Mouse (Mus musculus): Measurements from ENCODE around the gene P3h4.
A peak's percentile ranks its signal among the peaks of the same experiment; 100 is the strongest.

P3h4 gene

DNA sequence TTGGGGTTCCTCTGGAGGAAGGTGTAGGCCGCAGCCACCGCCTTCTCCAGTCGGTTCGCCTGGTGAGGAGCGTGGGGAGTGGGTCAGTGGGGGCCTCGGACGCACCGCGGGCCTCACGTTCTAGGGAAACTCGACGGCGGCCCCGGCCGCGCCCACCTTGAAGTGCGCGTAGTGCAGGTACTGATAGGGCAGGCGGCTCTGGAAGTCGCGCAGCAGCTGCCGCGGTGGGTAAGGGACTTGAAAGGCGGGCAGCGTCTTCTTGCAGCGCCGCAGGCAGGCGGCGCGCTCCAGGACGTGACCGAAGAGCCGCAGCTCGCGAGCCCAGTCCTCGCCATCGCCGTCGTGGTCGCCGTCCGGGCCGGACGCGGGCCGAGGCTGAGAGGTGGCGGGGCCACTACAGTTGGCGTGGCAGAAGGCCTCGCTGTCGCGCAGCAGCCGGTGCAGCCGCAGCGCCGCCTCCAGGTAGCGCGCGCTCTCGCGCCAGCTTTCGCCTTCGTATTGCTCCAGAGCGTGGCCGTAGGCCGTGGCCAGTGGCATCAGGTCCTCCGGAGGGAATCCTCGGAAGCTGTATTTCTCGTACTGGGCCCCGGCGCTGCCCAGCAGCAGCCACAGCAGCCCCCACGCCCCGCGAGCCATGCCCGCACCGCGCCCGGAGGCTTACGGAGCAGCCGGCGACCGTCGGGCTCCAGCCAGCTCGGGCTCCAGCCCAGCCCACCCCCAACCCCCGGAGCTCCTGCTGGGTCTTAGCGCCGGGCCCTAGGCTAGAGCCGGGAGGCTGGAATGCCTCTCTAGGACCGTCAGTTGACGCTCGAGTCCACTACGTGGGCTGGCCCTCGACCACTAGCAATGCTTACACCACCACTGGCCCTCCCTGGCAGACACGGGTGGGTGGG, at the start of gene P3h4:
Gene P3h4, minus strand, starts transcription at position 816 of the 893 bp plus-strand sequence.
- peak; percentile 50 to 75 for DNase-seq (ENCODE audit: low spot score in 2 of 2)

GRCm38 (mm10) chr11:100462699-100463098, 48.1 kb upstream of the P3h4 start:
- no peak for DNase-seq (ENCODE audit: low spot score in 2 of 2)

DNA sequence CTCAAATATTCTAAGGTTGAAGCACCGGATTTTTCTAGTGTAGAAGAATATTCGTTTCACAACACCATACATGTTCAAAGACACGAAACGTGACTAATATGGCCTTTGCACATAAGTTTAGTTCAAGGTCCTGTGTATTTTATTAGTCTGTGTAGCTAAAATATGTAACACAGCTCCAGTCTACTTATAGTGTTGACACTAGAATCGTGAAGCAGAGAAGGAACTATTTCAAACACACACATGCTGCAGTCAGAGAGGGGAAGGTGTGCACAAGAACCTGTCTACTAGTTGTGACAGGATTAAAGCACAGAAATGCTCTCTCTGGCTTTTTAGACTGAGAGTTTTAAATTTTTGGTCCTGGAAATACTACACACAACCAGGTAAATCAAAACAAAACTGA, 43.1 kb upstream of the P3h4 start:
- DNase-seq (ENCODE audit: low spot score in 2 of 2), result no peak

DNA sequence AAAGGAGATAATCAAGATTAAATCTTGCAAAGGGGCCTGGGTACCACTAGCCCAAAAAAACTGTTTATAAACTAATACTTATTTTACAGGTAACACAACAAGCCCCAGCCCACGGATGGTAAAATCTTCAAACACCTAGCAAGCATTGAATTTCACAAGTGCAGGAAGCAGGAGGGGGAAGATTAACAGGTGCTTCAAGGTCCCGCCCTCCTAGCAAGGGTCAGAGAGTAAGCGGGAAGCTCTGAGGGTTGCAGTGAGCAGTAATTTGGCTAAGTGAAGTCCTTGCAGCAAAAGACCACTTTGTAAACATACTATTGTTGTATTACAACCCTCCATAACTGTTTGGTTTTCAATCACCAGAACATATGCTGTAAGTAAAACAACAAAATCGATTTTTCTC, 42.6 kb upstream of the P3h4 start:
- no peak for DNase-seq (ENCODE audit: low spot score in 2 of 2)

GRCm38 (mm10) chr11:100442625-100443024, 28.0 kb upstream of the P3h4 start:
- no peak for DNase-seq (ENCODE audit: low spot score in 2 of 2)

DNA sequence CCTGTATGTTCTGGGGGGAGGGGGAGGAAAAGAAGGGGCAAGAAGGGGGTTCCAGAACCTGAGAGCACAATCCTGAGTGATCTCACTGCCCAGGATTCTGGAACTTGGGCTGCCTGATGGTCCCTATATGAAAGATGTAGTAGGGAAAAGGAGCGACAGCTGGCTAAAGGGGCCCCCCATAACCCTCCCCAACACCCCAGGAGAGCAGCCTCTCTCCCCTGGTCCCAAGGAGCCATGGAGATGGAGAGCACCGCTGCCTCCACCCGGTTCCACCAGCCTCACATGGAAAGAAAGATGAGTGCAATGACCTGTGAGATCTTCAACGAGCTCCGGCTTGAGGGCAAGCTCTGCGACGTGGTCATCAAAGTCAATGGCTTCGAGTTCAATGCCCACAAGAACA, 27.2 kb upstream of the P3h4 start, which contains the start of the genes Nt5c3b and Klhl10:
Gene Nt5c3b, minus strand, starts transcription at position 12 of the 400 bp plus-strand sequence.
Gene Klhl10, plus strand, starts transcription at position 121 of the 400 bp plus-strand sequence.
- no peak for DNase-seq (ENCODE audit: low spot score in 2 of 2)

GRCm38 (mm10) chr11:100440691-100441522, 26.3 kb upstream of the P3h4 start:
- peak; percentile 79 to 89 for DNase-seq (ENCODE audit: low spot score in 2 of 2)

DNA sequence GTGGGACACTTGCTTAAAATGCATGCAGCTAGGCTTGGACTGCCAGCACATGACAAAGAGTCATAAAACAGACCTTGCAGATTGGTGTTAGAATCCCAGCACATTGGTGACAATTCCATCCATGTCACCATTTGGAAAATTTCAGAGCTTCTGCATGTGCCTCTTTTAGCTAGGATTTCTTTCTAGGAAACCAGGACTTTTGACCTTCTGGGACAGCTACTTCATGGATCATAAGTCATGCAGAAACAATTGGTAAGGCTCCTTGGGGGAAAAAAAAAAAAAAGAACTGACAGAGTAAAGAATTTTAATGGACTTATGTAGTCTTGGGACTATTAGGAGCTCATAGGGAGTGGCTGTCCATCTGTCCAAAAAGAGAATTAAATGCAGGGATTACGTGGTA, 23.3 kb upstream of the P3h4 start:
- DNase-seq (ENCODE audit: low spot score in 2 of 2), result no peak

GRCm38 (mm10) chr11:100435678-100436246, 21.1 kb upstream of the P3h4 start:
- DNase-seq (ENCODE audit: low spot score in 2 of 2), result peak in 1 of 2 experiments; percentile 50

GRCm38 (mm10) chr11:100432002-100432401, 17.4 kb upstream of the P3h4 start:
- no peak for DNase-seq (ENCODE audit: low spot score in 2 of 2)

DNA sequence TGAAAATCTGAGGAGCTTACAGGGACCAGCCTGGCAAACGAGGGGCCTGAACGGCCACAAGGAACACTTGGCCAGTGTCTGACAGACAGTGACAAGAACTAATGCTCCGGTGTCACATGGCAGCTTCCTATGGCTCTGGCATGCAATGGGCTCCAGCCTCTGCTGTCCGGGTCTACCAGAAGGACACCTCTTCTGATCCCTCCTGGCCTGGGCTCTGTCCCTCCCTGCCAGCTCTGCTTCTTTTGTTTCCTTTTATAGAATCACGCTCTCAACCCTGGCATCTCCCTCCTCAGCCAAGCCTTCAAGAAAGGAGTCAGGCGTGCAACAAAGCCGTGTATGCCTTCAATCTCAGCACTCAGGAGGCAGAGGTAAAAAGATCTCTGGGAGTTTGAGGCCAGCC, 15.4 kb upstream of the P3h4 start:
- no peak for DNase-seq (ENCODE audit: low spot score in 2 of 2)

GRCm38 (mm10) chr11:100428612-100429199, 14.1 kb upstream of the P3h4 start:
- DNase-seq (ENCODE audit: low spot score in 2 of 2), result no peak

GRCm38 (mm10) chr11:100426820-100427219, 12.2 kb upstream of the P3h4 start:
- no peak for DNase-seq (ENCODE audit: low spot score in 2 of 2)

- DNase-seq (ENCODE audit: low spot score in 2 of 2), result peak; percentile 61 to 86
Observed at GRCm38 (mm10) chr11:100425851-100426250, 11.2 kb upstream of the P3h4 start.

- no peak for DNase-seq (ENCODE audit: low spot score in 2 of 2)
Observed at GRCm38 (mm10) chr11:100423836-100424235, 9.2 kb upstream of the P3h4 start.

DNA sequence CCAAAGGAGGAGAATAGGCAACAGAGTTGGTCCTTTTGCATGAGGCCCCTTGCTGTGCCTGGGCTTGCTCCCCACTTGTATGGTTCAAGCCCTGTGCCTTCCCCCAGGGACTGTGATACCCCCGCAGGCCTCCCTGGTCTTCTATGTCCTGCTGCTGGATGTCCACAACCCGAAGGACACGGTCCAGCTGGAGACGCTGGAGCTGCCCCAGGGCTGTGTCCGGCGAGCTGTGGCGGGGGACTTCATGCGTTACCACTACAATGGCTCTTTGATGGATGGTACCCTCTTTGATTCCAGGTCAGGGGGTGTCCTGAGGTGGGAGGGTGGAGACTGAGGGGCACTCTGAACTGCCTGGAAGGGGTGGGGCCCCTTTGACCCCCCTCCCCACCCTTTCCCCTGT, 6.9 kb upstream of the P3h4 start:
- no peak for DNase-seq (ENCODE audit: low spot score in 2 of 2)

DNA sequence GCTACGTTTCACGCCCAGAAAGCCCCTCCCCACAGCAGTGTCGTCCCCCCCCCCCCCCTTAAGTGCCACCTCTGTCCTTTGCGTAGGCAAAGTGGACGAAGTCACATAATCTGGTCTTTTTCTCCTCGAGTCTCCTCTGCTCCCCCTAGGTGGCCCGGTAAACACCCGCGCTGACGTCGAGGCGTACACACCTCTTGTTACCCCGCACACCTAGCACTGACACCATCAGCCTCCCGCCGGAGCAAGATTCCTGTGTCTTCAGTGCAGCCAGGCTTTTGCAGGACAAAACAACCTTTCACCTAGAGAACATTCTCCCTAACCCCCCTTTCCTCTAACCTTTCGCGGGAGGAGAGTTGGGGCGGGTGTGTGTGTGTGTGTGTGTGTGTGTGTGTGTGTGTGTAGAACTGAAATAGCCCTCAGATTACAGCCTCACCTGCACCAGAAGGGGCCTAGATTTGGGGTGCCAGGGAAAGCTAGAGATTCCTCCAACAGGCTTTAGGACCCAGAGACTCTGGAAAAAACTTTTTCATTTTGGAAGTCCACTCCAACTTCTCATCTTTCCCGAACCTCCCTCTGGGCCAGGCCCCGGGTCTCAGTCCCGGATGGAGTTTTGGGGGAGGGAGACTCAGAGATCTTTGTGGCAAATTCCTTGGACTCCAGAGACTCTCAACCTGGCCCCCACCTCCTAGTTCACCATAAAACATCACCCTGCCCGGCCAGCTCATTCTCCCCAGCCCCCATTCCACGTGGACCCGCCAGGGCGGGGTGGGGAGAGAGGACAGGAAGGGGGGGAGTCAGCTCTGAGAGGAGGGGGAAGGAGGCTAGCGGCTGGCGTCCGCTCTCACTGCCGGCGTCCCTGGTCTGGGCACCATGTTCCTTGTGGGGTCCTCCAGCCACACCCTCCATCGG, 532 bp upstream of the P3h4 start, which contains the start of gene Fkbp10:
Gene Fkbp10, plus strand, starts transcription at position 784 of the 909 bp plus-strand sequence.
- DNase-seq (ENCODE audit: low spot score in 2 of 2), result no peak

DNA sequence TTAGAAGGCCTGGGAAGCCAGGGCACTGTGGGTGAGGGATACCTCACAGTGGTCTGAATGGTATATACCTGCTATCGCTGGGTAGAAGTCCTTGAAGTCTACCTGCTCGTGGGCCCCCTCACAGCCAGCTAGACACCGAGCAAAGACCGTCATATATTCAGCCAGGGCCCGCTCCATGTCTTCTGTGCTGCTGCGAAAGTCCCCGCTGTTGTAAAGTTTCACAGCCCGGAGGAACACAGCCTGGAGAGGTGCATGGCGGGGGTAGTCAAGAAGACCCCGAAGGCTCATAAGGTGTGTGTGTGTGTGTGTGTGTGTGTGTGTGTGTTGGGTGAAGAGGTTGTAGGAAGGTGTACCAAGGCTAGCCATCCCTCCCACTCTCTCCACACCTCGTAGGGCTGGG, 1.1 kb downstream of the P3h4 start:
- no peak for DNase-seq (ENCODE audit: low spot score in 2 of 2)

GRCm38 (mm10) chr11:100411736-100412135, 2.9 kb downstream of the P3h4 start:
- no peak for DNase-seq (ENCODE audit: low spot score in 2 of 2)

DNA sequence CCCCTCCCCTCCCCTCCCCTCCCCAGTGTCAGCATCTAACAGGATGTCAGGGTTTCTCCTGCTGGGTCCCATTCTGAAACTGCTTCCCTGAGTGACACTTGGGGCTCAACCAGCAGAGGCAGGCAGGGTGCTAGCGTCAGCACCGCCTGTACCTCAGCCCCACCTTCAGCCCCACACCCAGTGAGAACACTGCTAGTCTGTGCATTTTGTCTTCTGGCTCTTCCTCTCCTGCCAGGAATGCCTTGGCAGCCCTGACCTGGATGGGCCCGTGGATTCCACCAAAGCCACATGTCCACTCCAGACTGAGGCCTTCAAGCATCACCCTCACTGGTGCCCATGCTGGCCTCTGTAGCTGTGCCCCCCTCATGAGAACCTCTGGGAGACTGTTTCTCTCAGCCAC, 5.0 kb downstream of the P3h4 start:
- no peak for DNase-seq (ENCODE audit: low spot score in 2 of 2)
